Mouse (Mus musculus) small intestine, adult 2 months (tissue): ENCODE measurements around the gene Hist1h2bp. TPM values are rescaled to one million over a fixed set of nuclear protein-coding genes. Genes with fewer than 3 reads are reported as not detected.
A peak's percentile ranks its signal among the peaks of the same experiment; 100 is the strongest.
"Not testable (repeated sequence)": the region's sequence is repeated elsewhere in the genome, so short reads cannot be mapped to it uniquely, and the experiment has no call there.

Experiments used
- H3K27ac ChIP-seq: fragments of 200-500 bp; 2 replicates; pipeline ENCODE4 v1.5.1; 2012; ENCODE audit warnings: low read depth, low read length, control low read depth, inconsistent platforms; ENCODE audit not compliant: insufficient read depth
- H3K27me3 ChIP-seq: fragments of 200-500 bp; 2 replicates; pipeline ENCODE4 v1.6.1; 2012; ENCODE audit warnings: mild to moderate bottlenecking, moderate library complexity, low read length, inconsistent platforms; ENCODE audit not compliant: control insufficient read depth, insufficient read depth
- H3K36me3 ChIP-seq: fragments of 200-500 bp; 2 replicates; pipeline ENCODE4 v1.6.1; 2012; ENCODE audit warnings: mild to moderate bottlenecking, low read length, control low read depth, inconsistent platforms; ENCODE audit not compliant: control insufficient read depth, insufficient read depth
- H3K4me1 ChIP-seq: fragments of 200-500 bp; 2 replicates; pipeline ENCODE4 v1.6.1; 2012; ENCODE audit warnings: low read length, inconsistent platforms, mixed read lengths; ENCODE audit not compliant: control insufficient read depth, insufficient read depth, insufficient read length
- H3K4me3 ChIP-seq: fragments of 200-500 bp; 2 replicates; pipeline ENCODE4 v1.5.1; 2012; ENCODE audit warnings: low read depth, mild to moderate bottlenecking, control low read depth, inconsistent platforms, low read length, moderate library complexity
- CTCF ChIP-seq: fragments of 200-500 bp; IDR thresholded peaks from 2 replicates; pipeline ENCODE4 v1.5.1; 2012; ENCODE audit warnings: low read depth, mild to moderate bottlenecking, control low read depth, inconsistent platforms, low read length, moderate library complexity, mixed read lengths; ENCODE audit not compliant: insufficient replicate concordance, insufficient read length; ENCODE audit errors: extremely low read depth
- POLR2A ChIP-seq: fragments of 200-500 bp; IDR thresholded peaks from 2 replicates; pipeline ENCODE4 v1.6.1; 2012; ENCODE audit warnings: low read depth, mild to moderate bottlenecking, control low read depth, inconsistent platforms, low read length, moderate library complexity
- WGBS: fragments of 180-500 bp; shearing (Covaris S2); methylation state at CpG from one replicate; pipeline ENCODE4 v1.1.7; 2018; 5-methylcytosine and 5-hydroxymethylcytosine counted together
- polyA plus RNA-seq: library from polyadenylated mRNA; depleted of rRNA; stranded (reverse); fragments of >200 nt; gene quantifications from 2 replicates; pipeline ENCODE4 v1.2.3, GENCODE M21; 2012

Gene Hist1h2bp
- polyA plus RNA-seq, 1 experiment = 2.7 TPM

DNA sequence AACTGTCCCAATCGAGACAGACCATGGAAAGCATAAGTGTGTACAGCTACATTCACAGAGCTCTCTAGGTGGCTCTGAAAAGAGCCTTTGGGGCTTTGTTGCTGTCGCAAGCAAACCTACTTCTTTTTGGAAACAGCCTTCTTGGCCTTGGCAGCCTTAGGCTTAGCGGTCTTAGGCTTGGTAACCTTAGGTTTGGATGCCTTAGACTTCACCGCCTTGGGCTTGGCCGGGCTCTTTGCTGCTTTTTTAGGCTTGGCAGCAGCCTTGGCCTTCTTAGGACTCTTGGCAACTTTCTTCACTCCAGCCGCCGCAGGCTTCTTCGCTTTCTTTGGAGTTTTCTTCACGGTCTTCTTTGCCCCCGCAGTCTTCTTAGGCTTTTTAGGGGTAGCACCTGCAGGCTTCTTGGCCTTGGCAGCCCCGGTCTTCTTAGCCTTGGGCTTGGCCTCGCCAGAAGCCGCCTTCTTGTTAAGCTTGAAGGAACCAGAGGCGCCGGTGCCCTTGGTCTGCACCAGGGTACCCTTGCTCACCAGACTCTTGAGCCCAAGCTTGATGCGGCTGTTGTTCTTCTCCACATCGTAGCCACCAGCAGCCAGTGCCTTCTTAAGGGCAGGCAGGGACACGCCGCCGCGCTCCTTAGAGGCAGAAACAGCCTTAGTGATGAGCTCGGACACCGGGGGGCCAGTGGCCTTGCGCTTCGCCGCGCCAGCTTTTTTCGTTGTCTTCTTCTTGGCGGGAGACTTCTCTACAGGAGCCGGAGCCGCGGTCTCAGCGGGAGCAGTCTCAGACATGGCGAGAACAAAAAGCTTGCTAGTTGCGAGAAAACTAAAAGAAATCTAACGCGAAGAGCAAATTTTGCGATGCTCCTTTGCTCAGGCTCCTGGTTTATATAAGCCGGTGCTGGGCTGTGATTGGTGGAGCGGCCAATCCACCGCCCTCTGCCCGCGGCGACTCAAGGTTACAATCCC is 7.2 kb upstream of the Hist1h2bp start, which contains the start of gene Hist1h1b:
Gene Hist1h1b (minus strand): TSS at position 859 of the 965 bp plus-strand sequence.
- WGBS = under 1% methylated on average over 44 of the region's 44 CpGs

DNA sequence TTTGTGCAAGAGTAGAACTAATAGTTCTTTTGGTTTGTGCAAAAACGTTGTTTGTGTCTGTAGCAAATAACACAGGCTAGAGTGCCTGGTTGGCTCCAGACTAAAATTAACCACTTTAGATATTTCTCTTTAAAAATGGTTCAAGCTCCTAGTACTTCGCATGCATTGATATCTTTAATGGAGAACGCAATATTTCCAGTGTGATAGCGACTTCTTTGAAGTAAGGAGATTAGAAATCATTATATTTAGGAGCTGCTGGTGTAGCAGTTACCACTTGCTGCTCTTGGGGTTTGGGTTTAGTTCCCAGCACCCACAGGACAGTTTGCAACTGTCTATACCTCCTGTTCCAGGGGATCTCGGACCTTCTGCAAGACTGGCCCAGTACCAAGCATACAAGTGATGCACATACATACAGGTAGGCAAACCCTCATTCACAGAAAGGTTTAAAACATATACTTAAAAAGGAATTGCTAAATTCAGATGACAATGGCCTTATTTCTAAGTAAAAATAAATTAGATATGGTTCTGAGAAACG is 6.2 kb upstream of the Hist1h2bp start:
- TF ChIP-seq CTCF = no peak
- no peak for TF ChIP-seq POLR2A
- no peak overlapping the region for H3K4me3 ChIP-seq
- H3K27ac ChIP-seq = no peak overlapping the region
- peaks cover 2% of the 10 kb centered on the region; the same call in 1 of the 2 replicates for H3K4me1 ChIP-seq
- no peaks in the 10 kb centered on the region for H3K36me3 ChIP-seq
- H3K27me3 ChIP-seq = no peaks in the 10 kb centered on the region
- 53% methylated on average over 6 of the region's 6 CpGs for WGBS

More for the DNA sequence above, 7.2 kb upstream of the Hist1h2bp start, which contains the start of gene Hist1h1b:
- H3K27ac ChIP-seq = peak within 1 kb of the TSS; percentile 71
- TF ChIP-seq POLR2A = no peak; the same call in none of the 2 replicates
- TF ChIP-seq CTCF = no peak
- H3K4me1 ChIP-seq = peaks cover 2% of the 10 kb centered on the region; the same call in 1 of the 2 replicates
- H3K4me3 ChIP-seq = peak within 1 kb of the TSS; percentile 67
- no peaks in the 10 kb centered on the region for H3K36me3 ChIP-seq
- no peaks in the 10 kb centered on the region for H3K27me3 ChIP-seq

GRCm38 (mm10) chr13:21781639-21782038 is 5.6 kb upstream of the Hist1h2bp start:
- no peaks in the 10 kb centered on the region for H3K27me3 ChIP-seq
- no peak overlapping the region for H3K4me3 ChIP-seq
- 85% methylated on average over 1 of the region's 1 CpGs for WGBS
- no peak overlapping the region for H3K27ac ChIP-seq
- H3K36me3 ChIP-seq = no peaks in the 10 kb centered on the region
- peaks cover 2% of the 10 kb centered on the region; the same call in 1 of the 2 replicates for H3K4me1 ChIP-seq
- TF ChIP-seq CTCF = no peak
- no peak for TF ChIP-seq POLR2A

- TF ChIP-seq POLR2A = peak; percentile 43
- H3K27me3 ChIP-seq, H3K4me1 ChIP-seq, H3K36me3 ChIP-seq: not testable (repeated sequence)
- Histone ChIP-seq H3K4me3 (peak overlapping the region; percentile 57), H3K27ac (peak overlapping the region; percentile 64)
- WGBS = under 1% methylated on average over 21 of the region's 35 CpGs
Observed at GRCm38 (mm10) chr13:21782361-21783254, 4.7 kb upstream of the Hist1h2bp start.

- Histone ChIP-seq H3K27me3 (no peaks in the 10 kb centered on the region), H3K36me3 (no peaks in the 10 kb centered on the region), H3K4me3 (peak within 1 kb of the TSS; percentile 57), H3K27ac (peak within 1 kb of the TSS; percentile 64), H3K4me1 (0 out of 2 replicates have a peak, but pooled peaks cover 2% of the 10 kb centered on the region)
- under 1% methylated on average over 16 of the region's 20 CpGs for WGBS
- TF ChIP-seq POLR2A (no peak), CTCF (no peak)
Observed at GRCm38 (mm10) chr13:21783255-21783617, 4.0 kb upstream of the Hist1h2bp start, which contains the start of gene Hist1h3i. Hist1h3i (minus strand) TSS chr13:21783370.

- H3K36me3 ChIP-seq = no peaks in the 10 kb centered on the region
- WGBS = 2% methylated on average over 9 of the region's 9 CpGs
- no peaks in the 10 kb centered on the region for H3K27me3 ChIP-seq
- H3K27ac ChIP-seq = peak overlapping the region; percentile 20; the same call in 1 of the 2 replicates
- TF ChIP-seq CTCF (no peak), POLR2A (no peak)
- no peak overlapping the region for H3K4me3 ChIP-seq
- H3K4me1 ChIP-seq = 0 out of 2 replicates have a peak, but pooled peaks cover 2% of the 10 kb centered on the region
Observed at GRCm38 (mm10) chr13:21783734-21784161, 3.5 kb upstream of the Hist1h2bp start.
